Mouse (Mus musculus) embryonic facial prominence, embryonic 11.5 days (tissue): ENCODE results near the gene St6galnac5. TPM values are rescaled to one million over a fixed set of nuclear protein-coding genes. Genes with fewer than 3 reads are reported as not detected.

ENCODE experiments used
- ATAC-seq: fragments of 200-750 bp; cut with Nextera tagmentation; replicated peaks from 2 replicates; pipeline ENCODE4 v1.8.0; 2017; ENCODE audit warnings: low read depth; ENCODE audit not compliant: insufficient number of reproducible peaks, low FRiP score, low TSS enrichment
- DNase-seq: peaks from one replicate; pipeline ENCODE4 v3.0.0-alpha.2; 2015; ENCODE audit warnings: low spot score
- H3K27ac ChIP-seq: fragments of 300-500 bp; sonication (generic); replicated peaks from 2 replicates; pipeline ENCODE4 v1.5.1; 2014; ENCODE audit warnings: mild to moderate bottlenecking, low read depth, low read length, control low read depth
- H3K27me3 ChIP-seq: fragments of 300-500 bp; sonication (generic); 2 replicates; pipeline ENCODE4 v1.6.1; 2014; ENCODE audit warnings: mild to moderate bottlenecking, low read length, moderate library complexity, mixed read lengths; ENCODE audit not compliant: control insufficient read depth, insufficient read depth
- H3K36me3 ChIP-seq: fragments of 300-500 bp; sonication (generic); replicated peaks from 2 replicates; pipeline ENCODE4 v1.6.1; 2014; ENCODE audit warnings: low read depth, mild to moderate bottlenecking, low read length, moderate library complexity, mixed read lengths; ENCODE audit not compliant: control insufficient read depth, insufficient read depth
- H3K4me1 ChIP-seq: fragments of 300-500 bp; sonication (generic); 2 replicates; pipeline ENCODE4 v1.6.1; 2014; ENCODE audit warnings: low read length, mixed read lengths; ENCODE audit not compliant: control insufficient read depth, insufficient read depth
- H3K4me2 ChIP-seq: fragments of 300-500 bp; sonication (generic); 2 replicates; pipeline ENCODE4 v1.6.1; 2014; ENCODE audit warnings: low read depth, mild to moderate bottlenecking, control low read depth, low read length, moderate library complexity
- H3K4me3 ChIP-seq: fragments of 300-500 bp; sonication (generic); 2 replicates; pipeline ENCODE4 v1.5.1; 2014; ENCODE audit warnings: low read depth, low read length, control low read depth
- H3K9ac ChIP-seq: fragments of 300-500 bp; sonication (generic); replicated peaks from 2 replicates; pipeline ENCODE4 v1.6.1; 2014; ENCODE audit warnings: mild to moderate bottlenecking, control low read depth, low read length
- H3K9me3 ChIP-seq: fragments of 300-500 bp; sonication (generic); replicated peaks from 2 replicates; pipeline ENCODE4 v1.6.1; 2016; ENCODE audit warnings: mild to moderate bottlenecking, low read length, inconsistent platforms, mixed read lengths; ENCODE audit not compliant: control insufficient read depth
- WGBS: fragments of 180-500 bp; shearing (Covaris S2); extraction: QIAGEN DNeasy Blood & Tissue Kit; methylation state at CpG from one replicate; pipeline ENCODE4 v1.1.7; 2014; 5-methylcytosine and 5-hydroxymethylcytosine counted together
- polyA plus RNA-seq: library from polyadenylated mRNA; unstranded; fragments of >200 nt; fragmentation: Nextera tagmentation; extraction: Ambion mirVana; gene quantifications from 2 replicates; pipeline ENCODE4 v1.2.1, GENCODE M21; 2014

St6galnac5 gene
- polyA plus RNA-seq, 1 experiment from 2014 or later = 1.3 TPM

GRCm38 (mm10) chr3:152831377-152831776 is 150.7 kb downstream of the St6galnac5 start:
- Histone ChIP-seq H3K4me1 (no peaks in the 10 kb centered on the region), H3K9me3 (no peaks in the 10 kb centered on the region), H3K4me3 (no peak overlapping the region), H3K27ac (no peak overlapping the region), H3K4me2 (no peak overlapping the region), H3K36me3 (no peaks in the 10 kb centered on the region), H3K27me3 (no peaks in the 10 kb centered on the region), H3K9ac (no peak overlapping the region)
- ATAC-seq = no peak
- no peak for DNase-seq
- 78% methylated on average over 3 of the region's 3 CpGs for WGBS

GRCm38 (mm10) chr3:152821202-152821601 is 160.8 kb downstream of the St6galnac5 start:
- DNase-seq = peak; percentile 84
- Histone ChIP-seq H3K9ac (no peak overlapping the region), H3K27me3 (no peaks in the 10 kb centered on the region), H3K4me2 (no peak overlapping the region), H3K27ac (no peak overlapping the region), H3K4me1 (no peaks in the 10 kb centered on the region), H3K36me3 (no peaks in the 10 kb centered on the region), H3K4me3 (no peak overlapping the region), H3K9me3 (no peaks in the 10 kb centered on the region)
- WGBS = 59% methylated on average over 14 of the region's 14 CpGs
- ATAC-seq = no peak

DNA sequence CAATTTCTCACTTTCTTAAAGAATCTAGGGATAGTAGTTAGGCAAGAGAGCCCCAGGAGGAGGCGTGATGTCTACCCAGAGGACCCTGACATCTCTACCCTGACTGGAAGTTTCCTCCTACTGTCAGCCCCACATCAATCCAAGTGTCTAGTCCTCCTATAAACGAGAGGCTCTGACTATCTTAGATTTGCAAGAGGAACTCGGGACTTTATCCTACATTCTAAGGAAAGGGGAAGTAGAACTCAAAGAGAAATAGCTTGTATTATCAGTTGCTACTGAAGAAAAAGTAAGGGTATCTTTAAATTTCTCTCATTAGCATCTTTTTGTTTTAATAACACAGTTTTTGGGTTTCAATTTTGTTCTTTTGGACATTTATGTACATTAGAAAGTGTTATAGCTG is 161.6 kb downstream of the St6galnac5 start:
- 83% methylated on average over 3 of the region's 3 CpGs for WGBS
- H3K36me3 ChIP-seq = no peaks in the 10 kb centered on the region
- no peaks in the 10 kb centered on the region for H3K4me1 ChIP-seq
- H3K9me3 ChIP-seq = no peaks in the 10 kb centered on the region
- H3K27ac ChIP-seq = no peak overlapping the region
- DNase-seq = no peak
- no peaks in the 10 kb centered on the region for H3K27me3 ChIP-seq
- no peak overlapping the region for H3K4me3 ChIP-seq
- H3K4me2 ChIP-seq = no peak overlapping the region
- H3K9ac ChIP-seq = no peak overlapping the region
- ATAC-seq = no peak

DNA sequence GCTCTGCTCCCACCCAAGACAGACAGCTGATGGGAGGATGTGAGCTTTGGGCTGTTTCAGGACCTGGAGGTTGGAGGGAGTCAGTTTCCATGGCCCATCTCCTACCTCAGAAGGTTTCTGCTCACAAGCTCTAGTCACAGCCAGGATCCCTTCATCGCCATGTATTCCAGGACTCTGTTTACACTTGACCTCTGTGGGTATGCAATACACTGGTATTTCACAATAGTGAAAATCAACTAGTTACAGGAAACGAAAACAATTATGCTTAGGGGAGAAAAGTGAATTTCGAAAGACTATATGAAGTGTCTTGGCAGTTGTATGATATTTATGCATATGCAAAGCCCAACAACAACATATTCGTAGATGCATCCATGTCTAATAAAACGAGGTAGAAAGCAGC is 166.9 kb downstream of the St6galnac5 start:
- no peak overlapping the region for H3K9ac ChIP-seq
- H3K4me3 ChIP-seq = no peak overlapping the region
- H3K27ac ChIP-seq = no peak overlapping the region
- WGBS = 84% methylated on average over 5 of the region's 5 CpGs
- H3K27me3 ChIP-seq = no peaks in the 10 kb centered on the region
- DNase-seq = no peak
- ATAC-seq = no peak
- no peaks in the 10 kb centered on the region for H3K36me3 ChIP-seq
- no peaks in the 10 kb centered on the region for H3K4me1 ChIP-seq
- H3K4me2 ChIP-seq = no peak overlapping the region
- no peaks in the 10 kb centered on the region for H3K9me3 ChIP-seq

DNA sequence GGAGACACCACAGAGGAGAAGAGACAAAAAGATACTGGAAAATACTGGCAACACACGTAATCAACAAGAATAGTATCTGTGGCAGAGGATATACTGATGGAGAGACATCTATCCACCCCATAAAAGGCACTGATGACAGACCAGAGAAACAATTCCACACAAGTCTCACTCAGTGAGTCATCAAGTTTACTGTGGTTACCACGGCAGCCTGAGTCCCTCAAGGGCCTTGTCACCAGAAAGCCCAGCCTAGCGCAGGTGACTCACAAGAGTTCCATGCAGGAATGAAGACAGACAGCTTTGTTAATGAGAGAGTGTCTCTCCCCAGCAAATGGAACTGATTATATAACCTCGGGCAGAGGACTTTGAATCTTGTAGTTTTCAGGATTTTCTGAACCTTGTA is 168.1 kb downstream of the St6galnac5 start:
- Histone ChIP-seq H3K27ac (no peak overlapping the region), H3K4me3 (no peak overlapping the region), H3K9ac (no peak overlapping the region), H3K9me3 (no peaks in the 10 kb centered on the region), H3K36me3 (no peaks in the 10 kb centered on the region), H3K4me2 (no peak overlapping the region), H3K4me1 (no peaks in the 10 kb centered on the region), H3K27me3 (no peaks in the 10 kb centered on the region)
- DNase-seq (no peak), ATAC-seq (no peak)
- 70% methylated on average over 4 of the region's 4 CpGs for WGBS

GRCm38 (mm10) chr3:152799738-152800431 is 182.2 kb downstream of the St6galnac5 start:
- H3K27ac ChIP-seq = no peak overlapping the region
- H3K4me2 ChIP-seq = no peak overlapping the region
- no peaks in the 10 kb centered on the region for H3K27me3 ChIP-seq
- no peak overlapping the region for H3K9ac ChIP-seq
- H3K4me3 ChIP-seq = no peak overlapping the region
- ATAC-seq = 0 out of 2 replicates have a peak, but pooled peaks have one; percentile 23
- H3K4me1 ChIP-seq = no peaks in the 10 kb centered on the region
- no peaks in the 10 kb centered on the region for H3K9me3 ChIP-seq
- peak; percentile 53 for DNase-seq
- H3K36me3 ChIP-seq = no peaks in the 10 kb centered on the region
- 88% methylated on average over 9 of the region's 9 CpGs for WGBS

DNA sequence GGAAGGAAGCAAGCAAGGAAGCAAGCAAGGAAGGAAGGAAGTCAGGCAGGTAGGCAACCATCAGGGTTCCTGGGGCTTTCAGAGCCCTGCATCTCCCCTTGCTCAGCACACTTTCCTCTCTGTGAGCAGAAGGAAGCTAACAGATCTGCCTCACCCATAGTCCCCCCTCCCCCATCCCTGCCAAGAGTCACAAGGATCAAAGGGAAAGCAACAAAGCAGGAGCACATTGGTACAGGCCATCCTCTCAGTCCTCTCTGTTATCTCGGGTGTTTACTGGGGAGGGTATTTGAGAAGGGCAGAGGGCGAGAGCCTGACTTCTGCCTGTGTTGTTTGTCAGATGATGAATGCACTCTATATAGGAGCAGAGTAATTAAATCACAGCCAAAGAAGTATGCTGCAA is 184.7 kb downstream of the St6galnac5 start:
- Histone ChIP-seq H3K4me1 (no peaks in the 10 kb centered on the region), H3K4me3 (no peak overlapping the region), H3K27me3 (no peaks in the 10 kb centered on the region), H3K4me2 (no peak overlapping the region), H3K27ac (no peak overlapping the region), H3K36me3 (no peaks in the 10 kb centered on the region), H3K9me3 (no peaks in the 10 kb centered on the region), H3K9ac (no peak overlapping the region)
- no peak for DNase-seq
- ATAC-seq = no peak
- 21% methylated on average over 2 of the region's 2 CpGs for WGBS

GRCm38 (mm10) chr3:152796216-152796615 is 185.8 kb downstream of the St6galnac5 start:
- 90% methylated on average over 4 of the region's 4 CpGs for WGBS
- Histone ChIP-seq H3K36me3 (no peaks in the 10 kb centered on the region), H3K9ac (no peak overlapping the region), H3K4me3 (no peak overlapping the region), H3K27ac (no peak overlapping the region), H3K27me3 (no peaks in the 10 kb centered on the region), H3K4me1 (no peaks in the 10 kb centered on the region), H3K9me3 (no peaks in the 10 kb centered on the region), H3K4me2 (no peak overlapping the region)
- ATAC-seq (no peak), DNase-seq (no peak)
